Mouse (Mus musculus): ENCODE data around the gene Prcp.

Gene Prcp

DNA sequence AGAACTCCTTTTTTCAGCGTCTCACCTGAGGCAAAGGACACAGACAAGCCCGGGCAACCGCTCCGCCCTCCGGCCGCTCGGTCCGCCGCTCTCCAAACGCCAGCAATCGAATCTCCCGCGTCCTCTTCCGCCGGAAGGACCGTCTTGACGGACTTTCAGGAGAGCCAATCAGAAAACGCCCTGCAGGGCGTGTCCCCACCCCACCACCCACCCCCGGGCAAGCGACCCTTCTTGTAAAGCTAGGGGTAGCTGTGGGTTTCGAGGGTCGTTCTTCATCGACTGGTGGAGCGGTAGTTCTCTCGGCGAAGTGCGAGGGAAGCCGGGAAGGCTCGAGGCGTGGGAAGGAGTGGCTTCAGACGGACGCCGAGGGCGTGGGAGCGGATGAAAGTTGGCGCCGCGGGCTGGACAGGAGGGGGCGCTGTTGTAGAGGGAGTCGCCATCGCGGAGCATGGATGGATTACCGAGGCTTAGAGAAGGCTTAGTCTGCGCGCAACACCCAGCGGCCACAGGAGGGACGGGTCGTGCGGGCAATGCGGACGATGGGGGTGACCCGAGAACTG, at the start of gene Prcp, which contains the start of gene Ddias:
Prcp (plus strand) TSS at position 355 of the 560 bp plus-strand sequence.
Ddias (minus strand) TSS at position 132 of the 560 bp plus-strand sequence.
- in situ Hi-C loops (cut with MboI, MseI), result loop anchor here (5.0 kb wide), 2 partner anchors 132 to 237 kb away; partner anchors contain the start of genes Ankrd42 and Rab30

GRCm38 (mm10) chr7:92826248-92826647, 48.0 kb upstream of the Prcp start:
- in situ Hi-C loops (cut with MboI, MseI), result no loop called here

GRCm38 (mm10) chr7:92827981-92828380, 46.3 kb upstream of the Prcp start:
- in situ Hi-C loops (cut with MboI, MseI), result no loop called here

DNA sequence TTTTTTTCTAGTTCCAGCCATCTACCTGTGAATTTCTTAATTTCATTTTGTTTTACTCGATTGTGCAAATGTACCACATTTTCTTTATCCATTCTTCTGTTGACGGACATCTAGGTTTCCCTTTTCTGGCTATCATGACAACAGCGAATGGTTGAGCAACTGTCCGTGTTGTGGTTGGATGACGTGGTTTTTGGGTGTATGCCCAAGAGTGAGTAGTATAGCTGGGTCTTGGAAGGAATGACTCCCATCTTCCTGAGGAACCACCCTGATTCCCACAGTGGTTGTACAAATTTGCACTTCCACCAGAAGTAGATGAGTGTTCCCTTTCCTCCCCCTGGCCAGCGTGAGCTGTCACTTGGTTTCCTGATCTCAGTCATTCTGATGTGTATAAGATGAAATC, 41.9 kb upstream of the Prcp start:
- in situ Hi-C loops (cut with MboI, MseI), result no loop called here

- in situ Hi-C loops (cut with MboI, MseI), result no loop called here
Observed at GRCm38 (mm10) chr7:92834391-92834790, 39.9 kb upstream of the Prcp start.

GRCm38 (mm10) chr7:92836447-92836846, 37.8 kb upstream of the Prcp start:
- in situ Hi-C loops (cut with MboI, MseI), result no loop called here

DNA sequence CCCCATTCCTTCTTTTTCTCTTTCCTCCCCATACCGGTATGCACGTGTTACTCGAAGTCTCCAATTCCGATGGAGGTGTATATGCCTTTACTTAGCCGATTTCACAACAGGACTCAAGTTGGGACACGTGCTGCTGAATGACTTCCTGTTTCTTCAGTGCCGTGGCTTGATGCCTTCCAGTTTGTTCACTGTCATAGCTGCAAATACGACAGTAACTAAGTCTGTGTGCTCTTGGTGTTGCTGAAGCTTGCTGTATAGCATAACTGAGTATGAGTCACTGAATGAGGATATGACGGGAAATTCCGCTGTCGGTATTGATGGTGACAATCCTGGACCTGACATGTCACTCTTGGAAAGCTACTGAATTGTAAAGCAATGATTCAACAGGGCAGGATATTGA, 37.0 kb upstream of the Prcp start:
- in situ Hi-C loops (cut with MboI, MseI), result no loop called here

DNA sequence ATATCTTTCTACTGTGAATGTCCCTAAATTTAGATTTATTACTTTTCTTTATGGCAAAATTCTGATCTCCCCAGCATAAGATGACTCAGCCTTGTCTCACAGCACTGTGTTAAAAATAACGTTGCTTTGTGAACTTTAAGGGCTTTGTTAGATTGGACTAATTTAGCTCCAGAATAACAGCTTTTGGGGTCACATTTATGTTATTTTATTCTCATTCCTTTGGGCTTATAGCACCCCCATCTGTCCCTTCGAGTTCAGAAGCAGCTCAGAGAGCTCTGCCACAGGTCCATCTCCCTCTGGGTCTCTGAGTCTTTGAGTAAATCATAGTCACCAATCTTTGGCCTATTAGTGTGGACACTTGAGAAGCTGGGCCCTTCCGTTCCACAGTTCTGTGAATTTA, 36.4 kb upstream of the Prcp start:
- in situ Hi-C loops (cut with MboI, MseI), result no loop called here

GRCm38 (mm10) chr7:92842254-92842653, 32.0 kb upstream of the Prcp start:
- in situ Hi-C loops (cut with MboI, MseI), result no loop called here

- in situ Hi-C loops (cut with MboI, MseI), result no loop called here
Observed at GRCm38 (mm10) chr7:92848246-92848645, 26.0 kb upstream of the Prcp start.

GRCm38 (mm10) chr7:92866526-92866925, 7.7 kb upstream of the Prcp start:
- in situ Hi-C loops (cut with MboI, MseI), result loop anchor here (10.0 kb wide), 1 partner anchor 762 kb away; no protein-coding TSS in a partner anchor

DNA sequence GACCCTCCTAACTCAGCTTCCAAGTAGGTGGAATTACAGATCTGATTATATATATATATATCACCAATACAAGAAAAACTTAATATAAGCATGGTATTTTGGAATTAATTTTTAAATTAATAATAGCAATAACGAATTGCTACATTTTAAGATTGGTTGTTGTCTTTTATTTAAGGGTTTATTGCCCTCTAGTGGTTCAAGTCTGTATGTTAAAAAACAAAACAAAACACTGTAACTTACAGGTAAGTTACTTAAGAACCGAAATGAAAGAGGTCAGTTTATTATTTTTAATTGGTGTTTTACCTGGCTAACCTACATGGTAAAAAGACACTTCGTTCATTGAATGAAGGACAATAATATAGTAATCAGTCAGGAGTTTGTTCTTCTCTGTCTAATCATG, 4.1 kb upstream of the Prcp start:
- in situ Hi-C loops (cut with MboI, MseI), result loop anchor here (5.0 kb wide), 2 partner anchors 128 to 233 kb away; partner anchors contain the start of genes Ankrd42 and Rab30

- in situ Hi-C loops (cut with MboI, MseI), result loop anchor here (5.0 kb wide), 2 partner anchors 129 to 234 kb away; partner anchors contain the start of genes Ankrd42 and Rab30
Observed at GRCm38 (mm10) chr7:92871596-92871995, 2.7 kb upstream of the Prcp start.

GRCm38 (mm10) chr7:92874761-92875408, 615 bp downstream of the Prcp start:
- in situ Hi-C loops (cut with MboI, MseI), result loop anchor here (5.0 kb wide), 2 partner anchors 133 to 238 kb away; partner anchors contain the start of genes Ankrd42 and Rab30

- in situ Hi-C loops (cut with MboI, MseI), result no loop called here
Observed at GRCm38 (mm10) chr7:92876066-92876465, 1.8 kb downstream of the Prcp start.

DNA sequence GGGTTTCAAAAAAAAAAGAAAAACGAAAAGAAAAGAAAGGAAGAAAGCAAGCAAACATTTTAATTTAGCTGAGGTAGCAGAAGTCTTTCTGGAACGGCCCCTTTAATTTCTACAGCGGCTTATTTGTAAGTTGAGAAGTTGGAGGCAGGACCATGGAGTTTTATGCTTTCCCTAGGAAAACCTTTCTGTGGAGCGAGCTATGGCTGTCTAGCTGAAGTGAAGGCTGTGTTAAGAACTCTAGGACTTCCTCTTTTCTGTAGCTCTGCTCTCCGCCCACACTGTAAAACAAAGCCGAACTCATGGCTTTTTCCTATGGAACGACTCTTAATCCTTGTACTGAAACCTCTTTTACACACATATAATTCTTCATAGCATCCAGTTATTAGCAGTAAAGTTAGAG, 2.3 kb downstream of the Prcp start:
- in situ Hi-C loops (cut with MboI, MseI), result no loop called here

DNA sequence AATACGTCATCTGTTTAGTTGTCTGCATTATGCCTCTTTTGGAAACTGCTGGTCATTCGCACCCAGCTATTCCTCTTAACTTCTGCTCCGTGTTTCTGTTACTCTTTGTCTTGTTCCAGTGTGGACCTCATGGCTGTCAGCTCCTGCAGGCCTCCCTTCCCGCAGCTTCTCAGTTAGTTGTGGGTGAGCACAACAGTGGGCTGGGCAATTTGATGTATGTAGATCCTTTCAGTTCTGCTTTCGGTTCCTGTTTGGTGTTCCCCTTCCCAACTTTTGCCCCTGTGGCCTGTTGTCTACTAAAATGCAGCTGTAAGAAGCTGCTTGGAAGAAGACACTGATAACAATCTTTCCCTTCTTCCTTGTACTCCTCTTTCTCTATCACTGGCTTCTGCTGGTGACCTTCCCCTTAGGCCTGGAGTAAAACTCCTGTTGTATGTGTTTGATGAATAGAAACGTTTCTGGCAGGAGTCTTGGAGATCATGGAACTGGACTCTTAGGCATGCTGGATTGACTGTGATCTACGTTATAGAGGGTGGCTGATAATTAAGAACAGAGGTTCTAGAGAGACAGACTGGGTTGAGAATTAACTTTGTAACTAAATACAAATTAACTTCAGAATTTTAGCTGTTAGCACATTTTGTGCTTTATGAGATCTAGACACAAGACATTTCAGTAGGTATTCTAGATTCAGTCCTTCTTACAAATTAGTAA, 4.5 kb downstream of the Prcp start:
- in situ Hi-C loops (cut with MboI, MseI), result no loop called here

DNA sequence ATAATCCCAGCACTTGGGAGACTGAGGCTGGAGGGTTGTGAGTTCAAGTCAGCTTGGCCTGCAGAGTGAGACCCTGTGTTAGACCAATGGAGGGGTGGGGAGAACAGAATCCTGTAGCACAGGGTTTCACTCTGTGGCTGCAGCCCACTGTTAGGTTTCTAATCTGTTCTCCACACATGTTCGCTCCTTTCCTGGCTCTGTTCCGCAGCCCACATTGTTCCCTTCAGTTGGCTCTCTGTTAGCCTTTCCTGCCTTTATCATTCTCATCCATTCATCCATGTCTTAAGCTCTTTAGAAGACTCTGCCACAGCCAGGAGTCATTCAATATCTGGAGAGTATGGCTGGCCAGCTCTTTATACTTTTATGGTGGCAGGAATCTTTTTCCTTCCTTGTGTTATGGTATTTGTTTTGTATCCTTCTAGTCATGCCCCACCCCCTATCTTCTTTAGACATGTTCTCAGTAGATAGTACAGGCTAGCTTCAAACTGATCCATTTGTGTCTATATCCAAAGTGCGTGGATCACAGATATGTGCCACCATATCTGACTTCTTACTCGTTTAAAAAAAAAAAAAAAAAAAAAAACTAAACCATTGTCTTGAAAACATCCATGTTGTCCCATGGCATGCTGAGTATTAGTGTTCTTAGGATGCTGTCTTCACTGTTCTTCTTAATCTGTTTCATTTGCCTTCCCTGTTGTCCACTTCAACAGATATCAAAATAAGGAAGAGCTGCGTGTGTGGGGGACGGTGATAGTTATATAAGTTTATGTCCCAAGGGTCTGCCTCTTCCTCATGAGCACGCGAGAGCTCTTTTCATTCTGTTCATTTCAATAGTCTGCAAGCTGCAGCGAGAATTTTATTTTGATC, 9.8 kb downstream of the Prcp start:
- in situ Hi-C loops (cut with MboI, MseI), result loop anchor here (10.0 kb wide), 1 partner anchor 329 kb away; no protein-coding TSS in a partner anchor

- in situ Hi-C loops (cut with MboI, MseI), result loop anchor here (10.0 kb wide), 1 partner anchor 330 kb away; no protein-coding TSS in a partner anchor
Observed at GRCm38 (mm10) chr7:92884998-92885660, 10.9 kb downstream of the Prcp start.

GRCm38 (mm10) chr7:92886801-92887200, 12.5 kb downstream of the Prcp start:
- in situ Hi-C loops (cut with MboI, MseI), result loop anchor here (10.0 kb wide), 1 partner anchor 332 kb away; no protein-coding TSS in a partner anchor

DNA sequence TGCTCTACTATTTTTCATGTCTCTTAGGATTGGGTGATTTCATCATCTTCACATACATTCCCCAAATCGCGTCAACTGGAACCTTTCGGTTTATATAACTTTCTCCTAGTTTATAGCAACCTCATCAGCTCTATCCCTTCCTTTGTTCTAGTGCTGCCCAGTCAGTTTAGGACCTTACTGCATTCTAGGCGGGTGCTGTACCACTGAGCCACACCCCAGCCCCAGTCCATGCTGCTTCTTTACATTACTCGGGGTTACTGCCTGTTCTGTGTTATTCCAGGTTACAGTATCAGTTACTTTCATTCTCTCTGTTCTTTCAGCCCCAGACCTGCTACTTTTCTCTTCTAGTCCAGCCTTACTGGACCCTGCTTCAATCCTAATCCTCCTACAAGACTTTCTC, 13.0 kb downstream of the Prcp start:
- in situ Hi-C loops (cut with MboI, MseI), result loop anchor here (10.0 kb wide), 1 partner anchor 332 kb away; no protein-coding TSS in a partner anchor

Measured in regulatory T cell (primary cell).